Mouse (Mus musculus): ENCODE measurements at regions not wholly inside any gene's neighbourhood (a gene's known extent, or its start where the extent isn't known, plus 50 kb on each side); places are given as distances from the start of the nearest gene placed in this dataset.

- DNase-seq = no peak
These were observed 285.7 kb downstream of the Ndfip2 start for GRCm38 (mm10) chr14:105544066-105544465.

GRCm38 (mm10) chr14:105542486-105543145, 284.2 kb downstream of the Ndfip2 start:
- no peak for DNase-seq

DNA sequence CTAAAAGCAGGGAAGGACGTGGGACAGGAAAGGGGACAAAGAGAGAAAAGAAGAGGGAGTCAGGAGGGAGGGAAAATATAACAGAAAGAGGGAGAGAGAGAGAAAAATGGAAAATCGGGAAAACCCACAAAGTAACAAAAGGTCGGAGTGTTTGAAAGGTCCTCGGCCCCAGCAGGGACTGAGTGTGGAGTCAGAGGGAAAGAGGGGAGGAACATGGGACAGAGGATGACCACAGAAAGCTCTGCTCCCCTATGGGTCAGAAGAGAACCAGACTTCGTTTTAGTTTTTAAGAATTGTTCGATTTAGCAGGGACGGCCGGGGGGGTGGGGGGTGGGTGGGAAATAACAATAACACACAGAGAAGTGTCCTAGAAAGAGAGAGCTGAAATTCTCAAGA, 283.7 kb downstream of the Ndfip2 start:
- no peak for DNase-seq

- DNase-seq = no peak
These were observed 273.9 kb downstream of the Ndfip2 start for GRCm38 (mm10) chr14:105532168-105532745.

- DNase-seq = no peak
These were observed 269.7 kb downstream of the Ndfip2 start for GRCm38 (mm10) chr14:105528107-105528506.

DNA sequence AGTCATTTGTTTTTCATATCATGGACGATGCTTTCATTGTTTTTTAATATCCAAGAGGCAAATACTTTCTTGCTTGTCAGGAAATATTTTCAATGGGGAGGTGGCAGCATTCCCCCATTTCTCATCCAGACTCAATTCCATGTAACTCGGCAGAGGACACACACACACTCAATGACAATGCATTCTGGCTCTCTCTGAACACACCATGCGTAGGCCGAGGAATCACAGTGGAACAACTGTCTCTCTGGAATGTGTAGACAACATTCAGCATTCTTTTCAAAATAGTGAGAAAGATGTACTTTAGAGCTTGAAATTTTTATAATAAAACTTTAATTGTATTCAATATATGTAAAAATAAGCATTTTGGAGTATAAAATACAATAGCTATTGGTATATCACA, 265.5 kb downstream of the Ndfip2 start:
- DNase-seq = no peak

GRCm38 (mm10) chr14:105522279-105522678, 263.9 kb downstream of the Ndfip2 start:
- no peak for DNase-seq

DNA sequence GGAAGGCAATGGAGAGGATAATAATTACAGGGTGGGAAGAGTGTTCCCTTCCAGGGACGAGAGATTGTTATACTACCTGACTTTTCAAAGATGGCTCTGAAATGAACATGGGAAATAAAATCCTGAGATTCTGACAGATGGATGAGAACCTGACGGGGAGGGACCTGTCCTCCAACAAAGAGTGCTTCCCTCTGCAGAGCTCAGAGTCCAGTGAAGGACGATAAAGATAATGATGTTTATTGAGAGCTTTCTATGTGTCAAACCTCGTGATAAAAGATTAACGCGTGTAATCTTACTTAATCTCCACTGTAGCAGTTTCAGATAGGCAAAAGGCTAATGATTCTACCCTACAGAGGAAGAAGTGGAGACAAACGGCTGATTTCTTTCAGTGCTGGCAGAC, 260.3 kb downstream of the Ndfip2 start:
- DNase-seq = no peak

GRCm38 (mm10) chr14:105514413-105514812, 256.0 kb downstream of the Ndfip2 start:
- no peak for DNase-seq

DNA sequence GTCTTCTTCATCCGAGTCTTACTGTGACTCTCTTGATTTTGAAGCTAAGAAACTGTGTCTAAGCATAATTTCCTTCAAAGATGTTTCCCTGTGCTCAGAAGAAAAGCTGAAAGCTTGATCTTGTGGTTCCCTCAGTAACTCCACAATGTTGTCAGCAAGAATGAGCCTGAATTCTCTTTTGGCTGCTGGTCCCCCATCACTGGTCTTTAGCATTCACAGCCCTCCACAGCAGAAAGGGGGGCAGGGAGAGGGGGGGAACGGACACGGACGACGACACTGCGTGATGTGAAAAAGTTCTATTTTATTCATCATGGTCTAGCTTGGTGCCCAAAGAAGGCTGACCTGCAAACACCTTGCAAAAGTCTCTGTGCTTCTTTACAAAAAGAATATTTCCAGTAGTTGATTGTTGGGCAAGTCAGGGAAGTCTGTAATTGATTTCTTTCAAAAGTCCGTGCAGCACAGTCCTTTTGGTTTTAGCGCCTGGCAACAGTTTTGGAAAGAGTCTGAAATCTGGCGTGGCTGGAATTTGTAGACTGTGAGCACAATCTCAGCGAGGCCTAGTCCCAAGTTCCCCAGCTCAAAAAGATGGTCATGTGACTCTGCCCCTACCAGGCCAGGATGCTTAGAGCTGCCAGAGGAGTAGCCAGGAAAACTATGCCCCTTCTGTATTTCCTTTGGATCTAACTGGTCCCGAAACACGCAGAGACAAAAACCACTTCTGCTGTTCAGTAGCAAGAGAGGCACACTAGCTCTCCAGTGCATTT, 254.7 kb downstream of the Ndfip2 start:
- no peak for DNase-seq

DNA sequence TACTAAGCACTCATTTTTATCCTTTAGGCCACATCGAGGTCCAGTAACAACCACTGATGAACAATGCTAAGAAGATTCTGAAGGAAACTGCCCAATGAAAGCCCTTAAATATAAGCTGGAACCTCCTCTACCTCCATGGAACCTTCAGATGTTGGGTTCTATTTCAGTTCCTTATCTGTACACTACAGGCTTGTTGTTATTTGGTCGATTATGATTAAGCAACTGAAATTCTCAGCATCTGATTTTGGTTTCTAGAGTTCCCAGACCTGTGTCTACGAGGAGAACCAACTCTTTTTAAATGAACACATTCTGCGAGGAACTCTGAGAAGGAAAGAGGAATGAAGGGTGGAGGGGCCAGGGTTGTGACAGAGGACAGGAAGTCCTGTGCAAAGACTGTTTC, 253.5 kb downstream of the Ndfip2 start:
- no peak for DNase-seq

DNA sequence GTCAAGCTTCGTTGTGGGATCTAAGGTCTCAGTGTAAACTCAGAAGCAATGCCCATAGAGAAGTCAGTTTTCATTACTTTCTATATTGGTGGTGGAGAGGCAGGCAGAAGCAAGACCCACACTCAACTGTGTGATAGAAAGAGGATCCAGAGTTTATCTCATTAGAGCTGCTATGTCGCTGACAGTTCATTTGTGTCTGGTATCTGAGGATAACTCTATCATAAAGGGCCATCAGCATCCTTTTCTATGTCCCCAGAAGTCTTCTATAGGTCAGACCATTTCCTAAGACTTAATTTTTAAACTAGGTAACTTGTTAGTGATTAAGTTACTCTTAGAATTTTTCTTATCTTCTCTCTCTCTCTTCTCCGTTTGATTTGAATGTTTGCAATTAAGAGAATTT, 252.8 kb downstream of the Ndfip2 start:
- no peak for DNase-seq

DNA sequence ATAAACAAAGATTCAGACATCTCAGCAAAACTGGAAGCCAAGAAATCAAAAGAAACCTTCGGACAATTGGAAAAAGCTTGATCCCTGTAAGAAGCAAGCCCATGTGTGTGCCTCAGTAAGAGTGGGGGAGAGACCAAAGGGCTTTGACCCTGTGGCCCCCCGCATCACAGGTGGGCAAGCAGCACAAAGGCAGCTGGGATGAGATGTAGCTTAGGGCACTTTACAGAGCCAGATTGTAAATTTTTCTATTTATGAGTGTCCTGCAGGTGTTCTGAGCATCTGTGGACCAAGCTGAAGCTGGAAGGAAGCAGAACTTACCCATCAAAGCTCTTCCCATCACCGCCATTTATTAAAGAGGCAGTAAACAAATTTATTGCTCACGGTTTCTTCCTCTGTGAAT, 246.9 kb downstream of the Ndfip2 start:
- DNase-seq = no peak

- DNase-seq = no peak
These were observed 246.0 kb downstream of the Ndfip2 start for GRCm38 (mm10) chr14:105504376-105504775.

GRCm38 (mm10) chr14:105503806-105504205, 245.4 kb downstream of the Ndfip2 start:
- no peak for DNase-seq

DNA sequence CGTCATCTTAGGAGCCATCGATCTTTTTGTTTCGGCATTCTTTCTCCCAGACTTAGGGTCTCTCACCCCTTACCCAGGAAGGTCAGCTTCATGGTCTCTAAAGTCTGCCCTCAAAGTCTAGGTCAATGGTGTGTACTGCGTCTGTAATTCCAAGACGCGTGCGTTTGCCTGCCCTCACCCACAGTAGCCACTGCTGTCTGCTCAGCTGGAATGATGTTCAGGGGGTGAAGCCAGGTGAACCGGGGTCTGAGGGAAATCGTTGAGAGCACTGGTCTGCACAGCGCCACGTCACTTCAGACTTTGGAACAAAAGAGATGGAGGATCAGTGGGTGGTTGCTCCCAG, 244.2 kb downstream of the Ndfip2 start:
- DNase-seq = no peak

- DNase-seq = peak; percentile 33 to 58
These were observed 243.6 kb downstream of the Ndfip2 start for GRCm38 (mm10) chr14:105501792-105502632.

- DNase-seq = peak; percentile 15 to 16
These were observed 242.8 kb downstream of the Ndfip2 start for GRCm38 (mm10) chr14:105500966-105501741.

DNA sequence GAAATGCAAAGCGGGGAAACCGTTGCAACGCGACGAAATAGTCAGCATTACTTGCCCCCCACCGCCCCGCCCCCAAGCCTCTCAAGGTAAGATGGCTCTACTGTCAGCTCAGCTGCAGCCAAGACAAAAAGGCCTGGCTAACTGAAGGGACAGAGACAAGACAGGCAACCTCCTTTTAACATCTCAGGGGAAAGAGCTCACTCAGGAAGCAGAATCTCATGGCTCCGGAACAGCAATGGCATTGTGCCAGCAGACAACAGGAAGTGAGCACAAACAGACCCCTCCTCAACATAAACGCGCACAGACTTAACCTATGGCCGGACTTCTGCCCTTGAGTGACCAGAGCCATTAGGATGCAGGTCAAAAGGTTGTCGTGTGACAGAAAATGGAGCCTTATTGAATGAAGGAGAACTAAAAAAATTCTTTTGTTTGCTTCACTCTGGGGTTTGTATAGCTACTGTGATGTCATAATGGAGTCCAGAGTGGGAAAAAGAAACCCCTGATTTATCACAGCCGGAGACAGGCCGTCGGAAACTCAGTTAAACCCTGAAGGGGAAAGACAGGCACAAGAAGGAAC, 241.0 kb downstream of the Ndfip2 start:
- DNase-seq = peak in 1 of 2 experiments; percentile 12

DNA sequence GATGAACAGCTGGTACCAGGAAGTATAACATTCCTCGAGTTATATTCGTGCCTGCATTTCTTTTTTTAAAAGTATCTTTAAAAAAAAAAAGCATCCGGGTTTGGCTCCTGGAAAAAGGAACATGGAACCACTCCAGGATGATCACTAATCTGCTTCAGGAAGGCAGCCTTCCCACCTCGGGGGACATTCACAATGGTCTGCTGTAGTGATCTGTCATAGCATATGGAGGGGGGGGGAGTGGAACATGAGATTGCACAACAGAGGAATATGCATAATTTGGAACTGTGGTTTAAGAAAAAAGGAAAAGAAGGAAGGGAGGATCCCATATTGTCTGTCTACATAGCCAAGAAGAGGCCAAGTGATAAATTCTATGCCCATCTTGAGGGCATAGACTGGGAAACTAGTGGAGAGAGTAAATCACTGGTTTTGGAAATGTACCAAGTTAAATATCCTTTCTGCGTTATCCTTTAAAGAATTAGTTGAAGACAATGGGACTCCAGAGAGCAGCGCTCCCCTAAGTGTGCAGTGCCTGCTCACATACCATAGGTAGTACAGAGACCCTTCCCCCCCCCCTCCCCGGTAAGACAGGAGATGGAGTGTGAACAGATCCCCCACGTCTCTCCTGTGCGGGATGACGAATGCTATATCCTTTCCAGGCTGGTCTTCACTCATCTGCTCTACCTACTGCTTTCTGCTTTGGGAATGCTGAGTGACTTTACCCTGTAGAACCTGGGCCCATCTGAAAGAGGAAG, 240.0 kb downstream of the Ndfip2 start:
- DNase-seq = no peak

- DNase-seq = no peak
These were observed 236.8 kb downstream of the Ndfip2 start for GRCm38 (mm10) chr14:105495161-105495560.

All from kidney, adult 8-10 months (tissue).